Comparison of ENCODE assay signal across 10 mouse cellular contexts in the genomic region with DNA sequence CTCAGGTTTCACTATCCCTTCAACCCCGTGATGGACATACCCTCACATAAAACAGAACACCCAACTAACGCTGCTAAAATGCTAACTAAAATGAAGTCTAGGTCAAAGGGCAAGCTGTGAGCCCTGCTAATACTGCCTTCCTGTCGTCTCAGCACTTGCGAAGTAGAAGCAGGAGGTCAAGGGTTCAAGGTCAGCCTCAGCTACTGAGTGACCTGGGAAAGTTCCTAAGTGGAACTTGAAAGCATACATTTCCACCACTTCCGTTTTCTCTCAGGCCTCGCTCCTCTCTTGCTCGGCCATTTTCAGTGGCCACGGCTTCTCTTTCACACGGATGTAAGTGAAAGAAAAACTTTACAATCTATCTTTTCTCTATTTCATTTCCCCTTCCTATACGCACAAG.
"Had no signal": no experiment of that assay in that cellular context is flagged by ENCODE, and none has a peak within 500 bp of the region (broad histone marks: within the 10 kb centered on the region; RNA-seq: fewer than 3 reads in every experiment).

No protein-coding gene starts in this region.

- DNase-seq: kidney, adult 18-20 months; kidney, adult 9 months; kidney, postnatal 14 days; liver, postnatal 0 days; lung, embryonic 14.5 days; lung, postnatal 36 days; retina, postnatal 1 day; right cerebral cortex, postnatal 25 days; spleen, adult 18-20 months; thymus, postnatal 25 days had no signal
